Mouse (Mus musculus) urinary bladder, postnatal 4 days (tissue): ENCODE measurements around the gene Slc25a16.
"Not testable (repeated sequence)": the region's sequence is repeated elsewhere in the genome, so short reads cannot be mapped to it uniquely, and the experiment has no call there.

Experiments used
- DNase-seq, 2 experiments: peaks; one replicate each; pipeline ENCODE4 v3.0.0; 2021 to 2022; ENCODE audit warnings: low spot score in 2 of 2

Gene Slc25a16

GRCm38 (mm10) chr10:62902829-62903228, 17.6 kb upstream of the Slc25a16 start:
- DNase-seq = no peak

- no peak for DNase-seq
Measured at GRCm38 (mm10) chr10:62906336-62906735, 14.1 kb upstream of the Slc25a16 start.

- DNase-seq = not testable (repeated sequence)
Measured at GRCm38 (mm10) chr10:62908896-62909295, 11.5 kb upstream of the Slc25a16 start, which contains the start of gene Tet1. Tet1 (minus strand) TSS chr10:62908996.

DNA sequence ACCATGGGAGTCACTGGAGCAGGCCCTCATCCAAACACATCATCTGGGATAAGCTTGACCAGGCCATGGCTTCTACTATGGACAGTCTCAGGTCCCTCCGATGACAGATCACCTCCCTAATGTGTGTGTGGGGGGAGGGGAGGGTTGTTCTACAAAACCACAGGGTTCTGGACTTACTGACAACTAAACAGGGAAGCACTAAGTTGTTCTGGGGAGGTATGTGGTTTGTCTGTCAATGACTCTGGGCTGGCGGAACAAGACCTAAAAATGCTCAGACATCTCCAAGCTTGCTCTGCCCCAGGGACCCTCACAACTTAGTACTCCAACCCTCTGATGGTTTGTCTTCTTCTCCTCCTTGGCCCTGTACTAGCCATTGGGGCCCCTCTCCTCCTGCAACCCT, 9.3 kb upstream of the Slc25a16 start:
- no peak for DNase-seq

- DNase-seq = no peak
Measured at GRCm38 (mm10) chr10:62918985-62919384, 1.4 kb upstream of the Slc25a16 start.

GRCm38 (mm10) chr10:62920766-62921156, 328 bp downstream of the Slc25a16 start:
- no peak for DNase-seq

GRCm38 (mm10) chr10:62924096-62924635, 3.7 kb downstream of the Slc25a16 start:
- DNase-seq = no peak

GRCm38 (mm10) chr10:62932381-62932780, 11.9 kb downstream of the Slc25a16 start:
- DNase-seq = no peak

GRCm38 (mm10) chr10:62944975-62945580, 24.6 kb downstream of the Slc25a16 start:
- no peak for DNase-seq

- peak; percentile 63 to 72 for DNase-seq
Measured at GRCm38 (mm10) chr10:62946738-62947471, 26.5 kb downstream of the Slc25a16 start, which contains the start of gene Dna2. Dna2 (plus strand) TSS chr10:62947026.

GRCm38 (mm10) chr10:62948551-62948950, 28.1 kb downstream of the Slc25a16 start:
- DNase-seq = no peak

DNA sequence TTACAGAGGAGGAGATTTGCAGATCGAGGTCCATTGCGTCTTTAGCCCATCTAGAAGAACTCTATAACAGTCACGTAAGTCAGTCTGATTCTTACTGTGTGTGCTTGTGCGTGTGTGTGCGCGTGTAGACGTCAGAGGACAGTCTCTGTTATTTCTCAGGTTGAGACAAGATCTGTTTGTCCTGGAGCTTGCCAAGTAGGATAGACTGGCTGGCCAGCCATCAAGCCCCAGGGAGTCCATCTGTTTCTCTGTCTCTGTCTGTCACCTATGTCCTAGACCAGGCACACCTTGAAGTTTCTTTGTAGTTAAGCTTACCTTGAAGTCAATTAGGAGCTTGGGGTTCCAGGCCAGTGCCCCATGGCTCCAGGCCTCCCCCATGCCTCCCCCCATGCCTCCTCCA, 43.5 kb downstream of the Slc25a16 start:
- no peak for DNase-seq

DNA sequence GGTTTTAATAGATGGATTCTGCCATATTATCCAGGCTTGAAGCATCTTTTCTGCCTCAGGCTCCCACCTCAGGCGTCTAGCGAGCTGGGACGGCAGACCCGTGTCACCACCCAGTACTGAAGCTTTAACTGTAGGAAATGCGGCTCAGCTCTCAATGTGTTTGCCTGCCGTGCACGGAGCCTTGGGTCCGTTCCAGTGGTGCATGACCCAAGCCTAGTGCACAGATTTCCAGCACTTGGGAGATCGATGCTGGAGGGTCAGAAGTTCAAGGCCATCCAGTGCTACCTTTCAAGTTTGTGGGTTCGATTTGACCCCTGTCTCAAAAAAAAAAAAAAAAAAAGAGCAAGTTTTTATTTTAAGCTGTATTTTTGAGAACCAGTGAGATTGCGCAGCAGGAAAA, 45.4 kb downstream of the Slc25a16 start:
- DNase-seq = no peak

- DNase-seq = no peak
Measured at GRCm38 (mm10) chr10:62966291-62966690, 45.9 kb downstream of the Slc25a16 start.

DNA sequence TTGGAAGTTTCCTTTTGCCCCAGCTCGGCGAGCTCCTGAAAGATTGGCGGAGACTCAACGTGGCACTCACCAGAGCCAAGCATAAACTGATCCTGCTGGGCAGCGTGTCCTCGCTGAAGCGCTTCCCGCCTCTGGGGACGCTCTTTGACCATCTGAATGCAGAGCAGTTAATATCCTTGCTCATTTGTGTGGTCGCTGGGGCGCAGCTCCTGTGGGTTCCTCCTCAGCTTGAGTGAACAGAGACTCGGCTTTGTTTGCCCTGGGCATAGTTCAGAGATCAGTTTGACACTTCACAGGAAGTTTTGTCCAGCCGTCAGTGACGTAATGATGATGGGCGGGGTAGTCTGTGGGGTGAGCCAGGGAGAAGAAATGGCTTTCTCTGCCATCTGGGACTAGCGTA, 51.4 kb downstream of the Slc25a16 start:
- no peak for DNase-seq

- DNase-seq = no peak
Measured at GRCm38 (mm10) chr10:62979667-62980038, 59.2 kb downstream of the Slc25a16 start.

GRCm38 (mm10) chr10:62980039-62980954, 59.9 kb downstream of the Slc25a16 start, which contains the start of gene Rufy2:
Rufy2 (plus strand) TSS chr10:62980223.
- DNase-seq = peak; percentile 79 to 86

GRCm38 (mm10) chr10:62984072-62984471, 63.6 kb downstream of the Slc25a16 start:
- no peak for DNase-seq

GRCm38 (mm10) chr10:62984495-62984894, 64.1 kb downstream of the Slc25a16 start:
- no peak for DNase-seq

GRCm38 (mm10) chr10:62987341-62987740, 66.9 kb downstream of the Slc25a16 start:
- no peak for DNase-seq

DNA sequence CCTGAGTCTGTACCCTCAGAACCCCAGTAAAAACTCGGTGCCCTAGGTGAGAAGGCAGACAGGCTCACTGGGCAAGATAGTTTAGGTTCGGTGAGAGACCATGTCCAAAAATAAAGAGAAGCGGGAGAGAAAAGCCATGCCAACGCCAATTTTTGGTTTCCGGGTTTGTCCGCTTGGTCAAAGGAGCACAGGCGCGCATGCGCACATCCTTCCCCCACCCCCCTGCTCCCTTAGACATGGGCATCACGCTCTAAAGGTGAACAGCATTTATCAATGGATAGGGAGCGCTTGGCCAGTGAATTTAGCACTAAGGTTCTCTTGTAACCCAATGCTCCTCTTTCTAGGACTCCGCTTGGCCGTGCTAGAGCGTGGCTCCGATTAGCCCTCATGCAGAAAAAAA, 70.2 kb downstream of the Slc25a16 start:
- no peak for DNase-seq

- DNase-seq = no peak
Measured at GRCm38 (mm10) chr10:62993991-62994390, 73.6 kb downstream of the Slc25a16 start.
